Mouse (Mus musculus): ENCODE data around the gene Tbc1d19.

The Tbc1d19 gene

DNA sequence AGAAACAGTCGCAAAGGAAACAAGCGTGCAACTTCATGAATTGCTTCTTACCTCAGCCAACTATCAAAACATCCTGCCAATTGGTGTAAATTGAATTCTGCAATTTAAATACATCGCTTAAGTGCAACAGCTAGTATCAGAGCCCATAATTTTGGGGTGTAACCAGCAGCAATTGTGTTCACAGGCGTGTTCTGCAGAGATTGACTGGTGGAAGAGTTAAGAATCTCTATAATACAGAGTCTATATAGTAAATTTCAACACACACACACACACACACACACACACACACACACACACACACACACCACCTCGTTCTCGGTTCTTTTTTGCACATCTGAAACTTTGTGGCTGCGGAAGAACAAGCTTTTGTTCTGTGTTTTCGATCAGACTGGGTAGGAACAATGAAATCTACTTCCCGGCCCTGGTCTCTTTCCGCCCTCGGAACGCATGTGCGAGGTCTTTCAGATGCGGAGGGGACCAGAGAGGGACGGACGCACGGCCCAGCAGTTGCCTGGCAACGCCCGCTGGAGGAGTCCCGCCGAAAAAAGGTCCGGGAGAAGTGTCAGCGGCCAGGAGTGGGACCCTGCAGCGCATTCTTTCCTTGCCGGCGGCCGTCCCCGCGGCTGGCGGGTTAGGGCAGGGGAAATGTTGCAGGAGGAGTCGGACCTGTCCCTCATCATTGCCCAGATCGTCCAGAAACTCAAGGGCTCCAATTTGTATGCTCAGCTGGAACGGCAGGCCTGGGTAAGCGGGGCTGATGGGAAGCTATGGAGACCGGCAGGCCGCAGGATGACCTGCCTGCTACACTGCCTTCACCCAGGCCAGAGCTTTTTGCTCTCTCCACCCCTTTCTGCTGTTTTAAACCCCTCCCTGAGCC, at the start of gene Tbc1d19:
TSS of gene Tbc1d19 (plus strand) at position 492 of the 877 bp plus-strand sequence.
- DNase-seq (ENCODE audit: low read depth, low spot score): peak; percentile 84

DNA sequence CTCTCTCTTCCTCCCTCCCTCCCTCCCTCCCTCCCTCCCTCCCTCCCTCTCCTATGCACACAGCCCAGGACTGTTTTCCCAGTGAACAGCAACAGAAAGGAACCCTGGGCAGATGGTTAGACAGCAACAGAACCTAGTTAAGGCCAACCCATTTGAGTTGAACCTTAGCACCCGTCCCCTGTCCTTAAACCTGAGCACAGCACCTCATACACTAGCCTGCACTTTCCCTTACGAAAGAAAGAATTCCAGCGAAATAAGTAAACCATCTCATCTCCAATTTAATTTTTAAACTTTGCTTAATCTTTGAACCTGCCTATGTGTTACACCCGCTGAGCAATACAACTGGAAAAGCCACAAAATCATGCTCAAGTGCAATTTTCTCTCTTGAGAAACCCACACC, 49.5 kb upstream of the Tbc1d19 start:
- DNase-seq (ENCODE audit: low read depth, low spot score): no peak

DNA sequence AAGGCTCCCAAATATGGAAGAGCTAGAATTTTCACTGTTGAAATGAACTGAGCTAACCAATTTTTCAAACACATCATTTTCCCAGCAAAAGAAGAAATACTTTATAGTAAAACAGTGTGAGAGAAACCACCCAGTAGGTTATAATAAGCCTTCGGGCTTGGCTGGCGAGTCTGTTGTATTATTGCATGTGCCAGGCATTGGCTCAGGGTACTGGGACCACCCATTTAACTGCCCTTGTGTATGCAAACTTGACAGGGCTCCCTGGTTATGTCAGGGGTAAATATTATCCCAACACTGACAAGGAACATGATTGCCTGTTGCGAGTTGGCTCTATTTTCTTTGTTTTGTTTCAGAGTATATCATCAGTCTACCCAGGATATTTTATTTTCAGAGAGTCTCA, 48.5 kb upstream of the Tbc1d19 start:
- peak; percentile 36 for DNase-seq (ENCODE audit: low read depth, low spot score)

DNA sequence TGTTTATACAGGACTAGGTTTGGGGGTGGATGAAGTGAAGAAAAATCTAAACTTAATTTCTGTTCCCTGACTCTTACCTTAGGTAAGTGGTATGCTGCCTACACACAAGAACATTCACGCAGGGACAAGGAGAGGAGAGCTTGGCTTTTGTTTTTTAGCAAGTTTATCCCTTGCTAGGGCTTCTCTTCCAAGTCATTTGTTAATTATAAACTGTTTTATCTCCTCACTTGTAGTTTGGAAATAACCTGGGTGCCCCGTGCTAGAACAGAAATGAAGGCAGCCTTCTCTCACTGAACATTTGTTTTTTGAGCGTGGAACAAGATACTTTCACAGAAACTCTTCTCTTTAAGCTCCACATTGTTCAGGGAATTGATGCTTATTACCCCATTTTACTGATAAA, 48.1 kb upstream of the Tbc1d19 start:
- DNase-seq (ENCODE audit: low read depth, low spot score): no peak

DNA sequence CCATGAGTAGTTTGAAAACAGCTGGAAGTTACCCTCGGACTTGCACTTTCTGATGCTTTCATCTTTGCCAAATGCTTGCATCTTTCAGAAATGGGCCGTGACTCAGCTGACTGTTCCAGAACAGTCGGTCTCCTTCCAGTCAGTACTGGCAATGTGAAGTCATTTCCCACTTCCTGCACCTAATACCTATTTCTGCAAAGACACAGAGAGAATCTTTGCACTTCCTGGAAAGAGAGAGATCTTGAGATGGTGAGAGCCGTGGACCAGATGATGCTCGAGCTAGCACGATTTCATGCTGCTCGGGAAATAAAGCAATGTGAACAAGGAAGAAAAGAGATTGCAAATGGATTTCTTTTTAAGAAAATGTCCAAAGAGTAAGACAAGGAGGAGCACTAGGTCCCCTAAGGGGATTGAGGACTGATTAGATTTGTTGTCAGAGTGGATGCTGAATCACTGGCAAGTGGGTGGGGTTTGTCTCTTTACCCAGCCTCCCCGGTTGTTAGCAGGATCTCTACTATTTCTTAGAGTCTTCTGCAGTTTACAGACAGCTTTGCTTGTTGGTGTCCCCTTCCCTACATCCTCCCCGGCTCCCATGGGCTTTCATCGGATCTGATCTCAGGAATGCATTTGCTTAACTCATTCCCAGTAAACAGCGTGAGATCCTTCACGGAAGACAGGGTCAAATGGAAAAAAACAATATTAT, 24.4 kb upstream of the Tbc1d19 start:
- no peak for DNase-seq (ENCODE audit: low read depth, low spot score)

DNA sequence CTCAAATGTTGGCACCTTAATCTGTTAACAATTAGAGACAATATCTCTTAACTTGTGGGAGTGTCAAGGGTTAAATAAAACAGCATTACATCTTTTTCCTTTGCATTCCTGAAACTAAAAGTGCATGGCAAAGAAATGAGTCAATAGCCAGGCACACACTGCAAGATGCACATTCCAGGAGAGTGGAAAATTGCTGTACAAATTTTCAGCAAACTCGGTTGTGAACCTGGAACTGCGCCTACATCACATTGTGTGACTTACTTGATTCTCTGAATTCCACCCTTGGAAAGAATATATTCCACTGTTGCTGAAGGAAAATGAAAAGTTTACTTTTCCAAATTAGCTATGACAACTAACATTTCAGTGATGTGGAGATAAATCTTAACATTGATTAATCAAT, 8.0 kb upstream of the Tbc1d19 start:
- no peak for DNase-seq (ENCODE audit: low read depth, low spot score)

DNA sequence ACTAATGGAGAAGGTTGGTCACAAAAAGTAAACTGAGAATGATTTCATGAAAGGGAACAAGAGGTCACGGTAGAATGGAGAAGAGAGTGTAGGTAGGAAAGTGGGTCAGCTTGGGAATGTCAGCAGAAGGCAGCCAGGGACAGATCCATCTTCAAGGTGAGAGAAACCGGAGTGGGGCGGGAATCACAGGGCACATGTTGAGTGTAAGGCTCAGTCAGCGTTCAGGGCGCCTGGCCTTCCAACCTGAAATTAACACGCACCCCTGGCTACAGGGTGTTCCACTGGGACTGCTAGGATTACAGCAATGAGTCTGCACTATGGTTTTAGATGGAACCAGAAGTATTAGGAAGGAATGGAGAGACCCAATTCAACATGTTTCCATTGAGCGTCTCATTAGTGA, 10.3 kb downstream of the Tbc1d19 start:
- no peak for DNase-seq (ENCODE audit: low read depth, low spot score)

DNA sequence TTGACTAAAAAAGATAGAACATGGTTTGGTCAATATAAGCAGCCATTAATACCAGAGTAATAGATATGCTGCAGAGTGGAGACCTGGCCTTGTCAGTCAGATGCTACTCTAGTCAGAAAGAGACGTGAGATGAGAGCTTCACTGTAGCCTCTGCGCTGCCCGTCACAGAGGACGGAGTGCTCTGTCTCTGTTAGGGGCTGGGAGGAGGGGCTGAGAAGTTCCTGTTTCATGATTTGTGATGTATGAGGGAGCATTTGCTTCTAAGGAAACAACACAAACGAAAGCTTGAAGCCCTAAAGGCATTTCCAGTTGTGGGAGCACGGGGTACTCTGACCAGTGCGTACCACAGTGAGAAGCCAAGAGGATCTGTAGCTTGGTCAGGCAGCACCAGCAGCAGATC, 16.5 kb downstream of the Tbc1d19 start:
- no peak for DNase-seq (ENCODE audit: low read depth, low spot score)

DNA sequence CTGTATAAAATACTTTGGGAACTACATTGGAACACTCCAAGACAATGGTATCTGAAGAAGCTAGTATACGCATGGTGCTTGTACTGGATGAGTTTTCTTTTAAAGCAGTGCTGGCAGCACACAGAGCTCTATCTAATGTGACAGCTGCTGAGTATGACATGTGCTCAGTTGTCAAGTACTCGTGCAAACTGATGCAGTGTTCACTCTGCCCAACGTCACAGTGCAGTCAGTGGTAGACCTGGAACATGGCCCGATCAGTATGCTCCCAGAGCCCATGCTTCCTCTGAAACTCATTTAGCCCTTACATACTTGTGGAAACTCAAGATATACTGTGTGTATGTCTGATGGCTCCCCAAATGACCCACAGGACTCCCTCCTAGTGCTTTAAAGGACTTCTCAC, 25.1 kb downstream of the Tbc1d19 start:
- DNase-seq (ENCODE audit: low read depth, low spot score): no peak

DNA sequence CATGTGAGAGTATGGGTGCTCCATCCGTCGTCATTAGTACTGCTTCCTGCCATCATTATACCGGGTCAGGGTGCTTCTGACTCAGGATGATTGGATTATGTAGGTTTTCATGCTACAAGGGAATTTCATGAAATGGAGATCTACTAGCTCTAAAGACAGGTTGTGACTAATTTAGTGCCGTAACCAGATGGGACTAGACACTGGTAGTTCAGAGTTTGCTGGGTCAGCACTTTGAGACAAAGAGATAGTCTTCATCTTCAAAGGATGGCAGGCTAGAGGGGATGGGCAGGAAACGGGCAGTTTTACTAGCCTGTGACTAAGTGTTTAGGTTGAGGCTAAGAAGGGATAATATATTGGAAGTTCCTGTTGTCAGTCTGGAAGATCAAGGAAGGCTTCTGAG, 31.9 kb downstream of the Tbc1d19 start:
- no peak for DNase-seq (ENCODE audit: low read depth, low spot score)

DNA sequence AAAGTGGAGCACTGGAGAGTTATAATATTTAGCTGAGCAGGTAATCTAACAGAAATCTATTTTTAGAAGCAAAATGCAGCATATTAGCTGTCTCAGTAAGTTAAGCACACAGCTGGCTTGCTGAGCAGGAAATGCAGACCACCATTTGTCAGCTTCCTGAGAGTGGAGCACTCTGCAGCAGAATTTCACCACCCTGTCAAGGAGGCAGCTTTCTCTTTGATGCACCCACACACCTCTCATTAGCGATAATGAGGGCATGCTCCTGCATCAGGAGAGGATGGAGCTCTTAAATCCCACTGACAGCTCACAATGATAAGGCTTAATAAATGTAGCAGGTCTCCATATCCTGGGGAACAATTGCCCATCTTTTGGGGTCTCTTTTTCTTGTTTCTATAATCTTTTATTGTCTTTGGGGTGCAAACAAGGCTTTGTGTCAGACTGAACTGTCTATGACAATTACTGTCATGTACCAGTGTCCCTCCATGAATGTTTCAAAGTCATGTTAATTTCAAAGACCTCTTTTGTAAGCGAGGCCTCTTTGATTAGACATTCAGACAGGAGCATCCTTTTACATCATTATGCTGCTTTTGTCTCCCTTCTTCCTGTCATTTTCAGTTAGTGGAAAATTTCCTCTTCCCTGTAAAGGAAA, 39.0 kb downstream of the Tbc1d19 start:
- peak; percentile 28 for DNase-seq (ENCODE audit: low read depth, low spot score)

DNA sequence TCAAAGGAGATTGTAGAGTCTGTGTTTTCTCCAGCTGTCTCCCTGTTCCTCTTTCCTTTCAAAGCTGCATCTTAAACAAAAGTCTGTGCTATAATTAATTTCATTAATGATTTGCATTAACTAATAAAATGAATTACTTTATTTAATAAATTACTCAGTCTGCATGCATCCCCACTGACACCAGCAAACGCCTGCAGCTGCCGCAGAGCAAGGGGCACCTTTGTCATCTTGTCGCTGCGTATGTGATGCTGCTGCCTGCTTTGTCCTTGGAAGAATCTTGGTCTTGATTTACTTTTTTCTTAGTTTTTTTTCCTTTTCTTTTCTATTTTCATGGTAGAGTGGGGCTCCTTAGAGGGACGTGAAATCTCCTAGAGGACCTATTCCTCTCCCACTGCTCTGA, 43.2 kb downstream of the Tbc1d19 start:
- DNase-seq (ENCODE audit: low read depth, low spot score): no peak

DNA sequence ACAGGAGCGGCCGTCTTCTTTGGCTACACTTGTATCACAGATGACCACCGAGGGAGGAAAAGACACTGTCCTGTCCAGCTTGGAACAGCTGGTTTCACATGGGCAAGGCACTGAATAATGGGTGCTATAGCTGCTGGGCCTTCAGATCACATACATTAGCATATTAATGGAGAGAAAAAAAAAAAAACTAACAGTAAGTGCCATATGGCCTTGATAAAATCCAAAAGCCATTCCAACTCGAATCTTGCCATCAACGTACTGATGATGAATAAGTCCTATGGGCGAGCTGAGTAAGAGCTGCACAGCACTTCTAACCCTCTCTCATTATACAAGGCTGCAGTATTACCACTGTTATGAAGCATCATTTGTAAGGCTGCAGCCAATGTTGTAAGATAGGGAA, 45.2 kb downstream of the Tbc1d19 start:
- no peak for DNase-seq (ENCODE audit: low read depth, low spot score)

DNA sequence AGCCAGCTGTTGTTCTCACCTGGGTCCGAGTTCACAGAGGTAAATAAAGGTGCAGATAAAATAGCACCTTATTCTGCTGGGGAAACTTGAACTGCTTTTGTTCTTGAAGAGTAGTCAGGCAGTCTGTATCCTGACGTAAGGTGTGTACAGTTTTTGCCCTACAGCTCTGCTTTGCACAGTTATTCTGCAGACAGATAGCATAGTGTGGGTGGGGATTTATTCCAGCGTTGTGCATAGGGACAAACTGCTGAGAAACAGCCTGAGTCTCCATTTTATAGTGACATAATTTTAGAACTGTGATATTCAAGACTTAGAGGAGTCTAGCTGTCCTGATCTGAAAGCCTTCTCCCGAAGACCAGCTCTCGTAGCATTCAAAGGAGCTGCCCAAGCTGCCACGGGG, 46.6 kb downstream of the Tbc1d19 start:
- DNase-seq (ENCODE audit: low read depth, low spot score): peak; percentile 24

DNA sequence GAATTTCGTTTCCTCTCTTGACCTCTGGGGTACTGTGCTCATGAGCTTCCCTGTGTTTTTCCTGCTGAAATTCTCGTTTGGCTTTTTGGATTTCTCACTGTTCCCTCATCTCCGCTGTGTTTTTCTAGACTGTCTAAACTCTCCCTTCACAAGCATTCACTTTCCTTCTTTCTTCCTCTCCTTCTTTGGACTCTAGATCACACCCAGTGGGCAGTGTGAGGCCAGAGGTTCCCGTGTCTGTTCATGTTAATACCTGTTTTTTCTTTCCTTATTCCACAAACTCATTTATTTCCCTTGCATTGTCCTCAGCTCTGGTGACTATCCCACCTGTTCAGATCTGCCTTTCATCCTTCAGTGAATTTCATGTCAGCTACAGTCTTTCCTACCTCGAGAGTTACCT, 55.7 kb downstream of the Tbc1d19 start:
- no peak for DNase-seq (ENCODE audit: low read depth, low spot score)

DNA sequence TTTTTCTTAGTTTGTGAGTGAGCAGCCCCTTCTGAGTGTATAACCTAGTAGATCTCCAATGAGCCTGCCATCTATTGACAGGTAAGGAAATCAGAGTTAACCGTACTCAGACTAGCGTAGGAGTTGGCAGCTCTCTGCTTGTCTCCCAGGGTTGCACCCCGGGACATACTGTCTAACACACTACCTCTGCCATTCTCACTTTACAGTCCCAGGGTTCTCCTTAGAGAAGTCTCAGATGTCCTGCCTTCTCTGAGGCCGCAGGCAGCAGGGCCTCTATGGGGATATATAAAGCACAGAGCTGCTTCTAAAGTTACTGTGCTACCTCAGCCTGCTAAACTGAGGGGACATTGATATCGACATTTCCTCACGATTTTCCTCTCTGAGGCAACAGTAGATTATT, 56.6 kb downstream of the Tbc1d19 start:
- no peak for DNase-seq (ENCODE audit: low read depth, low spot score)

DNA sequence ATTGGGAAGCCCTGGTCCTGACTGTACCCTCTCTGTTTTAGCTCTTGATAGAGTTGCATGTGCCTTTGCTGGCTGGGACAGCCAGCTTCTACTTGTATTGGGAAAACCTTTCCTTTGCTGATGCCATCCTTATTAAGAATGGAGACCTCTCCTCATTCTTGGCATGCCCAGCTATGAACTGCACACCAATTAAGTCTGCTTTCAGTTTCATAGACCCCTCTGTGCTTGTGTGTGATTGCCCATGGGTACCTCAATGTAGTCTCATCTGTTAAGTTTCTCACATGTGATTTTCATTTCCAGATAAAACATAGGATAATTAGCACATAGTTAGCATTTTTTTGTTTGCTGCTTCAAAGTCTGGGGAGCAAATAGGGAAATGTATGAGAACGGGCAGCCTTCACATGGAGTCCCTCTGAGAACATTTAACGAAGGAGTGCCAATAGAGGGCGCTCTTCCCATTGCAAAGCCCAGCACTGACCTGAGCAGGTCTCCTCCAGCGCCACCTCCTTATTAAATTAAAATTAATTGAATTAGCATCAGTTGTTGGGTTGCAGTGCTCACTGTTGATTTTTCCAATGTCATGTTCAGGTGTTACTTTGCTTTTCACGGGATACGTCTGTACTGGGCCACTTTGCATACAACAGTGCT, 62.4 kb downstream of the Tbc1d19 start:
- DNase-seq (ENCODE audit: low read depth, low spot score): peak; percentile 27

DNA sequence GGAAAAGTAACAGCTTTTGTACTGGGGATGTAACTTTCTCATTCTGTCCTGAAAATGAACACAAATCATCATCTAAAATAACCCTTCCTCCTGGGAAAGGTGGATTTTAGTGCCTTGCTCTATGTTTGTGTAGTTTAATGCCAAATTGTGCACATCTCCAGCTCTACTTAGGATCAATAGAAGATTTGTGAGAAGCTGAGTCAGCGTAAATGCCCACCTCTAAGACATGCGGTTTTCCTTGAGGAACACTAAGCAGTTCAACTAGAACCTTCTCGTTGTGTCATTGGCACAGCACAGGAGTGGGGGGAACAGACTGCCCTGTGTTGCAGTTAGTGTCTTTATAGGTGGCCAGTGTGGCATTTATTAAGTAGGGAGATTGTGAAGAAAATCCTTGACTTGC, 65.6 kb downstream of the Tbc1d19 start:
- DNase-seq (ENCODE audit: low read depth, low spot score): no peak

DNA sequence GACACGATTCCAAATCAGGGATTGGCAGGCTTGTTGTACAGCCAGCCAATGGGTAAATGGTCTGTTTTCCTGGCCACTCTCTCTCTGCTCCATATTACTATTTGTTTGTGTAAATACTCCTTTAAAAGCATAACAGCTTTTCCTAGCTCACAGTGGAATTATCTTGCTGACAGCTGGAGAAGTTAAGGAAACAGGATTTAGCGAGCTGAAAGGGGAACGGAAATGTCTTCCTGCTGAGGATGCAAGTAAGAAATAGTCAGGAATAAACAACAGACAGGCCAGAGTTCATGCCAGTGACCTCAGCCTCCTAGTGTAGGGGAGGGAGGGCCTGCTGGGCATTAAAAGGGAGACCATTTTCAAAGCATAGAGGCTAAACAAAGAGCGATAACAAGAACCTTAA, 71.3 kb downstream of the Tbc1d19 start:
- DNase-seq (ENCODE audit: low read depth, low spot score): no peak

DNA sequence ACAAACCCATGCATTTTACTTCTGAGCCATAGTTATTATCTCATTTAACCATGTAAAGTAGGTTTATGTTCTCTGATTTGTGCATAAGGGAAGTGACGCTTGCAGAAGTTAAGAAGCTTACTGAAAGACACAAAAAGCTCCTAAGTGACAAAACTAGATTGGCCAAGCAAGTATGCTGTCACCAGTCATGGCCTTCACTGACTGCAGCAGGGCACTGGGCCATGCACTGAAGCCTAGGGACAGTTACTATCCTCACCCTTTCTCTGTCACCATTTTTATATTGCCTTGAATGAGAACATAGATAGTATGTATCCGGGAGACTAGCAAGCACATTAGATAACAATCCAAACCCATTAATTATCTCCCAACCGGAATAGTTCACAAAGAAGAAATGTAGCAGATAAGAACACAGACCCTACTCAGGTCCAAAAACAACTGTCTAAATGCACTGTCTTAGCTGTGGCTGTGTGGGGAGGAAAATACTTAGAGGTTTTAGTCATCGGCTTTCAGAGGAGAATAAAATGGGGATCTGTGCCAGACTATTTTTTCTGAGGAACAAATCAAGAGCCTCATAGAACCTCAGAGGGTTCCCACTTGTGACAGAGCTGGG, 72.1 kb downstream of the Tbc1d19 start:
- DNase-seq (ENCODE audit: low read depth, low spot score): no peak

DNA sequence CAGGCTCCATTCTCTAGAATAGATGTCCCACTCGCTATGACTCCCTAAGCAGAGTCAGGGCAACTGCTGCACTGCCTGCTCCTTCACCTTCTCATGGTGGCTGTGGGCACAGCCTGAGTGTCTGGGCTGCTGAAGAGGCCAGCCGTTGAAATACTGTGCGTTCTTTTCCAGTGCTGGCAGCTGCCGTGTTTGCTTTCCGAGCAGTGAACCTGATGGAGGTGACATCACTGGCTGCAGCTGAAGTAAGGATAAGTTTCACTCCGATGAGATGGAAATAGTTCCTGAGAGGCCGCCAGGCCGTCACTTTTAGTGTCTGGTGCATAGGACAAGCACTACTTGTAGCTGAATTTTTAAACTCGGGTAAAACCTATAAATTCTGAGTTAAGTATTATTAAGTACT, 92.0 kb downstream of the Tbc1d19 start:
- DNase-seq (ENCODE audit: low read depth, low spot score): no peak

DNA sequence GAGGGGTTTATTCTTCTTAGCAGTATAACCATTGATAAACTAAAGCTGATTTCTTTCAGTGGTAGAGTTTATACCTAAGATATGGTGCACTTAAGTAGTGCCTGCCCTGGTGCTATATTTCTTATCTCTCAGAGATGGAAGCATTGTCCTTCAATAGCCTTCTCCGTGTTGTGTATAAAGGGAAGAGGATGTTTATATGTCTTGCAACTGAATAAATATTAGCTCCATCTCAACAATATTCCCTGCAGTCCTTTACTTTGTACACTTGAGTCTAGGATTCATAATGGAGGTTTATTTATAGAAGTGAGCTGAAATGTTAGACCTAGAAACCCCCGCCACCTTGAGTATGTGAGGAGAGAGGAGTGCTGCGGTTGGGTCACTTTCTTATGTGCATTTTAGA, 93.4 kb downstream of the Tbc1d19 start:
- no peak for DNase-seq (ENCODE audit: low read depth, low spot score)
